Mouse (Mus musculus) liver, adult (tissue): ENCODE results near the gene Irgc1.

Experiments
- GATA4 ChIP-seq: IDR thresholded peaks from 2 replicates; pipeline ENCODE4 v1.6.1; 2014; ENCODE audit warnings: mild to moderate bottlenecking, low read length; ENCODE audit not compliant: insufficient replicate concordance

Gene Irgc1

GRCm38 (mm10) chr7:24455726-24456125, 3.6 kb upstream of the Irgc1 start:
- no peak for TF ChIP-seq GATA4

GRCm38 (mm10) chr7:24454199-24454598, 2.1 kb upstream of the Irgc1 start:
- TF ChIP-seq GATA4: no peak

GRCm38 (mm10) chr7:24450585-24451017, 1.5 kb downstream of the Irgc1 start:
- no peak for TF ChIP-seq GATA4

GRCm38 (mm10) chr7:24448782-24449517, 3.1 kb downstream of the Irgc1 start:
- no peak for TF ChIP-seq GATA4

GRCm38 (mm10) chr7:24446697-24447340, 5.3 kb downstream of the Irgc1 start:
- no peak for TF ChIP-seq GATA4

- TF ChIP-seq GATA4: no peak
Measured at GRCm38 (mm10) chr7:24445266-24445926, 6.7 kb downstream of the Irgc1 start.

GRCm38 (mm10) chr7:24442313-24442712, 9.8 kb downstream of the Irgc1 start:
- TF ChIP-seq GATA4: no peak

GRCm38 (mm10) chr7:24441785-24442184, 10.3 kb downstream of the Irgc1 start:
- no peak for TF ChIP-seq GATA4

- no peak for TF ChIP-seq GATA4
Measured at GRCm38 (mm10) chr7:24439891-24440290, 12.2 kb downstream of the Irgc1 start.

GRCm38 (mm10) chr7:24439191-24439590, 12.9 kb downstream of the Irgc1 start:
- no peak for TF ChIP-seq GATA4

GRCm38 (mm10) chr7:24437981-24438380, 14.1 kb downstream of the Irgc1 start:
- TF ChIP-seq GATA4: no peak

- TF ChIP-seq GATA4: no peak
Measured at GRCm38 (mm10) chr7:24435305-24435704, 16.8 kb downstream of the Irgc1 start.

- TF ChIP-seq GATA4: no peak
Measured at GRCm38 (mm10) chr7:24431713-24432112, 20.4 kb downstream of the Irgc1 start.

- no peak for TF ChIP-seq GATA4
Measured at GRCm38 (mm10) chr7:24430551-24431345, 21.3 kb downstream of the Irgc1 start.

- no peak for TF ChIP-seq GATA4
Measured at GRCm38 (mm10) chr7:24429413-24430112, 22.5 kb downstream of the Irgc1 start.

- TF ChIP-seq GATA4: no peak
Measured at GRCm38 (mm10) chr7:24428725-24429124, 23.4 kb downstream of the Irgc1 start.
